Mouse (Mus musculus) heart, embryonic 12.5 days (tissue): ENCODE results near the gene Rnf121. TPM values are rescaled to one million over a fixed set of nuclear protein-coding genes. Genes with fewer than 3 reads are reported as not detected.
"Not testable (repeated sequence)": the region's sequence is repeated elsewhere in the genome, so short reads cannot be mapped to it uniquely, and the experiment has no call there.

Source experiments
- ATAC-seq: fragments of 200-750 bp; cut with Nextera tagmentation; 2 replicates; pipeline ENCODE4 v1.8.0; 2017; ENCODE audit warnings: moderate TSS enrichment, moderate library complexity; ENCODE audit not compliant: insufficient number of reproducible peaks, low FRiP score
- H3K27ac ChIP-seq: fragments of 300-500 bp; sonication (generic); 2 replicates; pipeline ENCODE4 v1.5.1; 2016; ENCODE audit warnings: mild to moderate bottlenecking, moderate library complexity; ENCODE audit not compliant: poor library complexity, severe bottlenecking
- H3K27me3 ChIP-seq: fragments of 300-500 bp; sonication (generic); replicated peaks from 2 replicates; pipeline ENCODE4 v1.6.1; 2016; ENCODE audit warnings: mild to moderate bottlenecking, moderate library complexity
- H3K36me3 ChIP-seq: fragments of 300-500 bp; sonication (generic); 2 replicates; pipeline ENCODE4 v1.6.1; 2016; ENCODE audit warnings: mild to moderate bottlenecking, moderate library complexity
- H3K4me1 ChIP-seq: fragments of 300-500 bp; sonication (generic); replicated peaks from 2 replicates; pipeline ENCODE4 v1.6.1; 2016; ENCODE audit warnings: mild to moderate bottlenecking
- H3K4me2 ChIP-seq: fragments of 300-500 bp; sonication (generic); 2 replicates; pipeline ENCODE4 v1.6.1; 2016; ENCODE audit warnings: mild to moderate bottlenecking, moderate library complexity
- H3K4me3 ChIP-seq: fragments of 300-500 bp; sonication (generic); 2 replicates; pipeline ENCODE4 v1.5.1; 2016; ENCODE audit warnings: mild to moderate bottlenecking
- H3K9ac ChIP-seq: fragments of 300-500 bp; sonication (generic); 2 replicates; pipeline ENCODE4 v1.6.1; 2016; ENCODE audit warnings: mild to moderate bottlenecking, moderate library complexity
- H3K9me3 ChIP-seq: fragments of 300-500 bp; sonication (generic); replicated peaks from 2 replicates; pipeline ENCODE4 v1.6.1; 2016; ENCODE audit warnings: mild to moderate bottlenecking, moderate library complexity
- WGBS: fragments of 180-500 bp; shearing (Covaris S2); methylation state at CpG from one replicate; pipeline ENCODE4 v1.1.7; 2016; 5-methylcytosine and 5-hydroxymethylcytosine counted together
- polyA plus RNA-seq: library from polyadenylated mRNA; unstranded; fragments of >200 nt; fragmentation: Nextera tagmentation; extraction: Ambion mirVana; gene quantifications from 2 replicates; pipeline ENCODE4 v1.2.1, GENCODE M21; 2016

The Rnf121 gene
- polyA plus RNA-seq, 1 experiment from 2014 or later: 21.3 TPM

DNA sequence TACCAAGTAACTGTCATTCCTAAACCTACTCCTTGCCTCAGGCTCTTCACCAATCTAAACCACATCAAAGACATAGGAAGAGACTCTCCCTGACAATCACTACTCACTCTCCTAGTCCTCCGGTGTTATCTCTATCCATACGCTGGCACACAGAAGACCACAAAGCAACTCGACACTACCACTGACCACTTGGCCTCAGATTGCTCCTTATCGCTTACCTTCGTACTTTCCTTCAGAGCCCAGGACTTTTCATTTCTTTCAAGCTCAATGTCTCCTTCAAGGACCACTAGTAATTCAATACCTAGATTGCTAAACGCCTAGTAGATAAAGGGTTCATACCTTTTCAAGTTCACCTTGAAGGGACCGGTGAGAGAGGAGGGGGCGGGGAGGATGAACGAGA lies 1.4 kb downstream of the Rnf121 start:
- Histone ChIP-seq H3K36me3 (peaks cover 24% of the 10 kb centered on the region), H3K27me3 (no peaks in the 10 kb centered on the region), H3K27ac (no peak overlapping the region), H3K4me1 (peaks cover 19% of the 10 kb centered on the region), H3K9me3 (no peaks in the 10 kb centered on the region), H3K9ac (0 out of 2 replicates have a peak overlapping the region, but pooled peaks have one; percentile 83), H3K4me3 (peak overlapping the region; percentile 95), H3K4me2 (peak overlapping the region; percentile 83)
- ATAC-seq: no peak
- WGBS: 41% methylated on average over 9 of the region's 9 CpGs

DNA sequence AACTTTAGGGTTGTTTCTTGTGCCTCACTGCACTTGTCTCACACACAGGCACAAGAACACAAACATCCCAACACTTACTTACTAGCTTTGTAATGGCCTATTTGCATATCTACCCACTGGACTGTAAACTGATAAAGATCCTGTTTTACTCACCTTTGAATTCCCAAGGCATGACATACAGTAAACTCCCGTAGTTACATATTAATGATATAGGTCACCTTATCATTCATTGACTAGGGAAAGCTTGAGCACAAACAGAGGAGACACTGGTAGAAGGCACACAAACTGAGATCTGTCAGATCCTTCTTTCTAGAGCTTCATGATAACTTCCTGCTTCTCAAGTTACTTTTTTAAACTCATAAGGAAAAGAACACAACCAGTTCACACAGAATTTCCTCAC lies 3.1 kb downstream of the Rnf121 start:
- Histone ChIP-seq H3K4me2 (no peak overlapping the region), H3K9ac (no peak overlapping the region), H3K4me1 (peaks cover 28% of the 10 kb centered on the region), H3K9me3 (no peaks in the 10 kb centered on the region), H3K27ac (no peak overlapping the region), H3K4me3 (no peak overlapping the region), H3K36me3 (peaks cover 17% of the 10 kb centered on the region), H3K27me3 (no peaks in the 10 kb centered on the region)
- 75% methylated on average over 1 of the region's 1 CpGs for WGBS
- ATAC-seq: no peak

DNA sequence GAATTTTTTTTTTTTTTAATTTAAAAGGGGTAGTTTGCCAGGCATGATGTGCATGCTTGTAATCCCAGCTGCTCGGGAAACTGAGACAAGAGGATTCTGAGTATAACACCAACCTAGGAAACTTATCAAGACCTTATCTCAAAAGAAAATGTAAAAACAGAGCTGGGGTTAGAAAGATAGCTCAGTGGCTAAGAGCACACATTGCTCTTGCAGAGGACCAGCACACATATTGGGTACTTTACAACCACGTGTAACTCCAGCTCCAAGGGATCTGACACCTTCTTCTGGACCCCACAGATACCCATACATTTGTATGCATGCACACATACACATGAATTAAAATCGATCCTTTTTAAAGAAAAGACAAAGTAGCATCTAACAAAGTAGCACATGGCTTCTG lies 3.9 kb downstream of the Rnf121 start:
- H3K4me2 ChIP-seq: no peak overlapping the region

DNA sequence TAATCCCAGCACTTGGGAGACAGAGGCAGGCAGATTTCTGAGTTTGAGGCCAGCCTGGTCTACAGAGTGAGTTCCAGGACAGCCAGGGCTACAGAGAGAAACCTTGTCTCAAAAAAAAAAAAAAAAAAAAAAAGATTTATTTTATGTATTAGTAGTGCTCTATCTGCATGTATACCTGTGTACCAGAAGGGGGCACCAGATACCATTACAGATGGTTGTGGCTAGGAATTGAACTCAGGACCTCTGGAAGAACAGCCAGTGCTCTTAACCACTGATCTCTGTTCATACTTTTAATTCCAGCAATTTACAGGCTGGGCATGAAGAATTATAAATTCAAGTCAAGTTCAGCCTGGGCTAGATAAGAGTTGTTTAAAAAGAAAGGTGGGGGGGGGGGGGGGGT lies 16.7 kb downstream of the Rnf121 start:
- not testable (repeated sequence) for H3K4me3 ChIP-seq, ATAC-seq, H3K27ac ChIP-seq, H3K4me2 ChIP-seq, H3K4me1 ChIP-seq, H3K27me3 ChIP-seq, H3K9ac ChIP-seq, H3K9me3 ChIP-seq
- peaks cover 26% of the 10 kb centered on the region for H3K36me3 ChIP-seq

More for the DNA sequence above, 3.9 kb downstream of the Rnf121 start:
- Histone ChIP-seq H3K27me3 (no peaks in the 10 kb centered on the region), H3K4me3 (no peak overlapping the region), H3K36me3 (peaks cover 18% of the 10 kb centered on the region), H3K27ac (no peak overlapping the region), H3K4me1 (peaks cover 24% of the 10 kb centered on the region), H3K9me3 (no peaks in the 10 kb centered on the region), H3K9ac (0 out of 2 replicates have a peak overlapping the region, but pooled peaks have one; percentile 18)
- WGBS: 64% methylated on average over 3 of the region's 3 CpGs
- ATAC-seq: no peak

DNA sequence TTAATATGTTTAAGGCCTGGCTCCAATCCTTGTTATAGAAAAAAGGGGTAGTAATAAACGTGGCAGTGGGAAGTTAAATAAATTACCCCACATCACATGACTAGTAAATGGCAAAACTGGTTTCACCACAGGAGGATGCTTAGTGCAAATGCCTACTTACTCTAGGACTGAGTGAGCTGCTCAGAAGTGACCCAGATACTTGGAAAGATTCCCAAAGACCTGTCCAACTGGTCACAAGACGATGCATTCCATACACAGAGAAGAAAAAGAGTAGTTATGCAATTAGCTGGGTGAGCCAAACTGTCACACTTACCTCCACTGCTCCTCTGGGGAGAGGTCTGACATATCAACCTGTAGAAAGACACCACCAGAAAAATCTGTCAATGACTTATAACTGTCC lies 23.0 kb downstream of the Rnf121 start:
- Histone ChIP-seq H3K4me1 (no peaks in the 10 kb centered on the region), H3K9ac (no peak overlapping the region), H3K36me3 (peaks cover 50% of the 10 kb centered on the region), H3K9me3 (no peaks in the 10 kb centered on the region), H3K27me3 (no peaks in the 10 kb centered on the region), H3K27ac (no peak overlapping the region), H3K4me3 (no peak overlapping the region), H3K4me2 (no peak overlapping the region)
- WGBS: 85% methylated on average over 2 of the region's 2 CpGs
- ATAC-seq: no peak

DNA sequence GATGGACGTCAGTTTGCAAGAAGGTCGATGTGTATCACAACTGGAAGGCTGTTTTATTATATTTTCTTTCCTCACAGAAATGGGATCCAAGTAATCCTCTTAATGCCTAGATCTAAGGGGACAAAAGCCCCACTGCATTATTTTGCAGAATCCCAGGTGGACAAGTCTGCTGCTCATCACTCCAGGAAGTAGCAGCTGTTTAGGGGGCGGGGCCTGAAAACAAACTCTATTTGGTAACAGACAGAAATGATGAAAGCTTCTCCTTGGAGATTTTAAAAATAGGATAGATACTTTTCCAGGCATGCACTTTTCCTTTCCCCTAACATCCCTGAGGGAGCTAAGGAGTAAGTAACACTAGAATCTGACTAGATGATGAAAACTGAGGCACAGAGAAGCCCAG lies 28.0 kb downstream of the Rnf121 start:
- no peak overlapping the region for H3K9ac ChIP-seq
- H3K4me1 ChIP-seq: no peaks in the 10 kb centered on the region
- H3K4me2 ChIP-seq: no peak overlapping the region
- WGBS: 90% methylated on average over 3 of the region's 3 CpGs
- no peak overlapping the region for H3K27ac ChIP-seq
- H3K4me3 ChIP-seq: no peak overlapping the region
- peaks cover 88% of the 10 kb centered on the region for H3K36me3 ChIP-seq
- no peaks in the 10 kb centered on the region for H3K9me3 ChIP-seq
- no peaks in the 10 kb centered on the region for H3K27me3 ChIP-seq
- no peak for ATAC-seq

DNA sequence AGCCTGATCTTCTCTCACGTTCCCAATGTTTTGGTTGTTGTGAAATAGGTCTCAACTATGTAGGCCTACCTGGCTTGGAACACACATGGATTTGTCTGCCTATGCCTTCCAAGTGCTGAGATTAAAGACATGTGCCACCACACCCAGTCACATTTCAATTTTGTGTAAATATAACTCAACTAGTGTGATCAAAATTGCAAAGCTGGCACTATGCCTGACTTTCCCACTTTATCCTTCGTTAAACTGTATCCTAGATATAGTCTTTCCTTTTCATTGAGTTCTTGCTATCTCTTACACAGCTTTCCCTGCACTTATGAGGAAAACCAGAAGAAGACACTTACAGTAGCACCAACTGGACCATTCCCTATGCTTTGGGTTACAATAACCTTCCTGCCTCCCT lies 29.7 kb downstream of the Rnf121 start:
- H3K9me3 ChIP-seq: no peaks in the 10 kb centered on the region
- H3K4me2 ChIP-seq: no peak overlapping the region
- H3K27me3 ChIP-seq: no peaks in the 10 kb centered on the region
- no peak overlapping the region for H3K4me3 ChIP-seq
- ATAC-seq: no peak
- H3K9ac ChIP-seq: no peak overlapping the region
- H3K27ac ChIP-seq: no peak overlapping the region
- no peaks in the 10 kb centered on the region for H3K4me1 ChIP-seq
- peaks cover 93% of the 10 kb centered on the region for H3K36me3 ChIP-seq
- 78% methylated on average over 2 of the region's 2 CpGs for WGBS

DNA sequence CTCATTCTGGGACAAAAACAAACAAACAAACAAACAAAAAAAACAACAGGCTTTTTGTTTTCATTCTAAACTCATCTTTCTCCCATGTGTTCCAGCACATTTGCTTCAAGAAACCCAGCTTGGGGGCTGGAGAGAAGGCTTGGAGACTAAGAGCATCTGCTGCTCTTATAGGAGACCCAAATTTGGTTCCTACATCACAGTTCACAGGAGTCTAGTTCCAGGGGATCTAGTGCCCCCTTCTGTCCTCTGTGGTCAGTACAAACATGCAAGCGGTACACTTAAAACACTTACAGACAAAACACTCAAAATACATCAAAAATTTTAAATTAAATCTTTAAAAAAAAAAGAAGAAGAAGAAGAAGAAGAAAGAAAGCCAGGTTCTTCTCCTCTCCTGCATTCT lies 30.4 kb downstream of the Rnf121 start:
- Histone ChIP-seq H3K4me3 (no peak overlapping the region), H3K36me3 (peaks cover 90% of the 10 kb centered on the region), H3K4me1 (no peaks in the 10 kb centered on the region), H3K9ac (no peak overlapping the region), H3K9me3 (no peaks in the 10 kb centered on the region), H3K27me3 (no peaks in the 10 kb centered on the region), H3K4me2 (no peak overlapping the region), H3K27ac (no peak overlapping the region)
- WGBS: 89% methylated on average over 1 of the region's 1 CpGs
- ATAC-seq: no peak

DNA sequence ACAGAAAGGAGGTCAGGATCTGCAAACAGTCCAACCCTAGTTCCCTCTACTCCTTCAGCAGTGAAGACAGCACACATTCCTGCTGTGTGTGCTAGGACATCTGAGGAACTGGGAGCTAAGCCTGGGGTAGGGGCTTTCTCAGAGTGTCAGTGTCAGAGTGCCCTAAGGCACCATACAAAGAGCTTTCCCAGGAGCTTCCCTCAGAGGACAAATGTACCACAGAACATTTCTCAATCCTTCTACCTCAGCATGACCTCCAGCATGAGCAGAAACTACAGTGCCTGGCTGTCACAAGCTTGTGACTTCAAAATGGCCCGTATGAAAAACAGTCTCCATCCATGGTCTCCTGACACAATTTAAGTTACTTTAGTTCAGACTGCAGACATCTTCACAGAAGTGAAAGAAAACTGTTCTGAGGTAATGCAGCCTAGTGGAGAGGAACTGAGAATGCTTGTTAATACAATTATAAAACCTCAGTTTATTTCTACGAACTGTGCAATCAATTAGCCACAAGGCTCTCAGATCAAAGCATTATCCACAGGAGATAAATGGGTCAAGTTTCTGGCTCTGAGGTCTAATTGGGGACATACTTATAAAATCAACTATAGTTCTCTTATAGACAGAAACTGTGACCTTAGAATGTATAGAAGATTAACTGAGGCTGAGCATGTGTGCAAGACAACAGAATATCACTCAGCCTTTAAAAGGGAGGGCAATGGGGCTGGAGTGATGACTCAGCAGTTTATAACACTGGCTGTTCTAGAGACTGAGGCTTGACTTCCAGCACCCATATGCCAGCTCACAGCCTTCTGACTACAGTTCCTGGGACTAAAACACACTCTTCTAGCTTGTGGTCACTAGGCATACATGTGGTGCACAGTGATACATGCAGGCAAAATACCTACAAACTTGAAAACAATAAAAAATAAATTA lies 39.8 kb downstream of the Rnf121 start:
- Histone ChIP-seq H3K4me3 (no peak overlapping the region), H3K9me3 (no peaks in the 10 kb centered on the region), H3K4me2 (no peak overlapping the region), H3K36me3 (peaks cover 77% of the 10 kb centered on the region), H3K4me1 (no peaks in the 10 kb centered on the region), H3K27me3 (no peaks in the 10 kb centered on the region), H3K9ac (no peak overlapping the region), H3K27ac (no peak overlapping the region)
- ATAC-seq: no peak
- 94% methylated on average over 2 of the region's 2 CpGs for WGBS

DNA sequence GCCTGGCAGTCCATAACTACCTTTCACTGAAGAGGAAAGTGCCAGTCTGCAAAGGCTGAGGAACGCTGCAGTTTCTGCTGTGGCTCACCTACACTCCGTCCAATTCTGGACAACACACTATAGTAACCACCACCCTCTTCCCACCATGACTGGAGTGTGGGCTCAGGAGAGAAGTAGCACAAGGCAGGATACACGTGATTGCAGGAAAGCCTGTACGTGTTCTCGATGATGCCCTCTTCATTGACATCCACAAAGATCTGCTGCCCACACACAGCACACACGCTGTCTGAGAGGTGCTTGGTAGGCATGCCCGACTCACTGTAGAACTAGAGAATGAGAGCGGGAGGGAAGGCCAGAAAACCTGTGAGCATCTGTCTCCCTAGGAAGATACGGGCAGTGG lies 41.4 kb downstream of the Rnf121 start:
- no peak for ATAC-seq
- Histone ChIP-seq H3K27me3 (no peaks in the 10 kb centered on the region), H3K27ac (no peak overlapping the region), H3K4me2 (no peak overlapping the region), H3K4me1 (no peaks in the 10 kb centered on the region), H3K9me3 (no peaks in the 10 kb centered on the region), H3K4me3 (no peak overlapping the region), H3K9ac (no peak overlapping the region), H3K36me3 (peaks cover 81% of the 10 kb centered on the region)
- WGBS: 92% methylated on average over 9 of the region's 9 CpGs

DNA sequence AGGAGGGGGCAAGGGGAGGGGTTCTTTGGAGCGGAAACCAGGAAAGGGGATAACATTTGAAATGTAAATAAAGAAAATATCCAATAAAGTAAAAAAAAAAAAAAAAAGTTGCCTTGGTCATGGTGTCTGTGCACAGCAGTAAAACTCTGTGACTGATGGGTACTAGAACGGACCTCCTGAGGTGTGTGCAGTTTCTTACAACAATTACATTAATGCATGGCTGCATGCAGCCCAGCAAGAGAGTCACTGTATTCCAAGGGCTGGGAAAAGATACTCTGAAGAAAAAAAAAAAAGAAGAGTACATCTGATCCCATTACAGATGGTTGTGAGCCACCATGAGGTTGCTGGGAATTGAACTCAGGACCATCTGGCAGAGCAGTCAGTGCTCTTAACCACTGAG lies 44.3 kb downstream of the Rnf121 start:
- not testable (repeated sequence) for H3K4me2 ChIP-seq, ATAC-seq, H3K27ac ChIP-seq, H3K4me3 ChIP-seq, H3K9ac ChIP-seq, H3K27me3 ChIP-seq, H3K4me1 ChIP-seq, H3K9me3 ChIP-seq
- H3K36me3 ChIP-seq: peaks cover 85% of the 10 kb centered on the region
- WGBS: 91% methylated on average over 2 of the region's 2 CpGs

DNA sequence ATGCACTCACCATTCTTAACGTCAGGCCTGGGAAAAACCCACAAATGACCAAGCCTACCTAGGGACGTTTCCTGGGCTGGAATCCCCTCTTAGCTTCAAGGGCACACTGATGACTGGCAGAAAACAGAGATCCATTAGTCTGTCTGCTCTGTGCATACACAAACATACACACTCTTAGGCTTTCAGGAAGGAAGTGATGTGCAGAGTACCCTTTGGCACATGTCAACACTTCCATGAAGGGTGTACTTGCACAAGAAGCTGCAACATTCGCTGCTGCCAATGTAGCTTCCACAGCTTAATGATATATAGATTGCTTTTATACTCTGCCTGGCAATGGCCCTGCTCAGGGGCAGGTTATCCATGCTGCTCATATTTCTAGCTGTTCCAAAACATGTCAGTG lies 45.9 kb downstream of the Rnf121 start:
- Histone ChIP-seq H3K27ac (no peak overlapping the region), H3K9me3 (no peaks in the 10 kb centered on the region), H3K4me1 (peaks cover 7% of the 10 kb centered on the region), H3K9ac (no peak overlapping the region), H3K4me3 (no peak overlapping the region), H3K4me2 (no peak overlapping the region), H3K27me3 (no peaks in the 10 kb centered on the region), H3K36me3 (peaks cover 92% of the 10 kb centered on the region)
- 54% methylated on average over 3 of the region's 3 CpGs for WGBS
- ATAC-seq: no peak
